Mouse (Mus musculus): Measurements from ENCODE around the gene Pygo2.

Pygo2 gene

DNA sequence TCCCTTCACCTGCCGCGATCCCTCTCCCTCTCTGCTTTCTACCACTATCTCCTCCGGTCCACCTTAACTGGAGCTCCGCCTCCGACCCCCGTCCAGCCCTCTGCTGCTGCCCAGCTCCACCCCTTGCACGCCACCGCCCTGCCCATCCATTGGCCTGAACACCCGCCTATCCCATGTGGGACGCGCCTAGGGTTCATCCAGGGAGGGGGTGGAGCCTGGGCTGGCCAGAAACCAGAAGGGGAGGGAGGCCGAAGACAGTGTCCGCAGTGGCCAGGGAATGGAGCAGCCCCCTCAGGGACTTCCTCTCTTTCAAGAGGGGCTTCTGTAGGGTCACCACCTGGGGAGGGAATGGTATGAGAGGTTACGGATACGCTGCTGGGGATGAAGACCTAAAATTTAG is 36.4 kb upstream of the Pygo2 start:
- peak; percentile 92 to 95 for DNase-seq

DNA sequence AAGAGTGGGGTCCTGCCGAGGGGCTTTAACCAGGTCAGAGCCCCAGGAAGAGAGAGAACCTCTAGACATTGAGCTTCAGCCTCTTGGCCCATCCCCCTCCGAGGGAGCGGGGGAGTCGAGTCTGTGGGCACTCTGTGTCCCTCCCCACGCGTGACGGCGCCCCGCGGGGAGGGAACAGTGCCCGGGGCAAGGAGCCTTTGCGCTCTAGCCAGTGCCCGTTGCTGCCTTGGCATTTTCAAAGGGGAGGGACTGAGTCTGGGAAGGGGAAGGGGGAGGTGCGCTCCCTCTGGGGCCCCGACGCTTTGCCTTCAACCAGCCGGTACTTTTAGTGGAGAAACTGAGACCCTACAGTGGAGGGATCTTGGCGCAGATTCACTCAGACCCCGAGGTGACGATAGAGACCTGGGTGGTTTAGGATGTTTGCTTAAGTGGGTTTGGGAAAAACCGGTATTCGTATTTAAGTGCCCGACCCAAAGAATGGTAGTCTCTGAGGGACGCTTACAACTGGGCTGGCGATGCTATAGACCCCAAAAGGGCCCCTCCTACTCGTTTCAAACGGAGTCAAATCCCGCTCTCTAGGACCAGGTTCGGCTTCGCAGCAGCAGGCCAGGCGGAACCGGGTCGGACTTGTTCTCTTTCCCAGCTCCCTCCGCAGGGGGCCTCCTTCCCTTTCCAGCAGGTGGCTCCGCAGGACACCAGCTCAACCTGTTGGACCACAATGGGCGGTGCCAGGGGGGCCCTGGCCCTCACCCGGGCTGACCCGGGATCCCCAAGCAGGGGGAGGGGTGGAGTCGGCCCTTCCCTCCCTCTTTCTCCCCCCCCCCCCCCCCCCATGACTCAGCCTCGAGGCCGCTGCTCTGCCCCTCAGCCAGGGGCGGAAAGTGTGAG is 35.8 kb upstream of the Pygo2 start, which contains the start of gene Zbtb7b:
Zbtb7b (minus strand) TSS at position 771 of the 888 bp plus-strand sequence.
- peak; percentile 51 to 59 for DNase-seq

DNA sequence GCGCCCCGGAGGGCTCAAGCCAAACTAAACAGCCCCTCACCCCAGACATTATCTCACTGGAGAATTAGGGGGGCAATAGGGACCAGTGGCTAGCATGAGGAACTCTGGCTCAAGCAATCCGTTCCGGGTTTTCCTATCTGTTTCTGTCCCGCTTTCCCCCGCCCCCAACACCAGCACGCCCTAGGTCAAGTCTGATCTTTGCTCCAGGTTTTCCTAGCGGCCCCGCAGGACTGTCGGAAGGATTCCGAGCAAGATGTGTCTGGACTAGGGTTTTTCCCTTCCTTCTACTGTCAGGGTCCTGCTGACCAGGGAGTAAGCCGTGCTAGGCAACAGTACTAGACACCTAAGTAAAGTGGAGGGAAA is 35.1 kb upstream of the Pygo2 start:
- peak in 1 of 2 experiments; percentile 56 for DNase-seq

DNA sequence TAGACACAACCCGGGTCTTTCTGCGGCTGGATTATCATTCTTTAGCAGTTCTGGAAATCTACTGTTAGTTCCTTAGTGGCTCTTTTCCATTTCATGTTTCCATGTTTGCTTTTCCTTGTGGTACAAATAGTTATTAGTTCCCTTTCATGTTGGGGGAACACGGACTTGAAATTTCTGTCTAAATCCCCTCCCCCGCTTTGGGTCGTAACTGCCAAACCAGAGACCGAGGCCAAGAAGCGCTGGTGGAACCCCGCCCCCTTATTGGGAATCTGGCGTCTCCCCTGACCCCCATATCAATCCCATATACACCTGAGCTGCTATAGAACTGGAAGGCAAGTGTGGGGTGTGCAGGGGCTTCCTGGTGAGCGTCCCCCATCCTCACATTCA is 34.6 kb upstream of the Pygo2 start:
- DNase-seq = no peak

DNA sequence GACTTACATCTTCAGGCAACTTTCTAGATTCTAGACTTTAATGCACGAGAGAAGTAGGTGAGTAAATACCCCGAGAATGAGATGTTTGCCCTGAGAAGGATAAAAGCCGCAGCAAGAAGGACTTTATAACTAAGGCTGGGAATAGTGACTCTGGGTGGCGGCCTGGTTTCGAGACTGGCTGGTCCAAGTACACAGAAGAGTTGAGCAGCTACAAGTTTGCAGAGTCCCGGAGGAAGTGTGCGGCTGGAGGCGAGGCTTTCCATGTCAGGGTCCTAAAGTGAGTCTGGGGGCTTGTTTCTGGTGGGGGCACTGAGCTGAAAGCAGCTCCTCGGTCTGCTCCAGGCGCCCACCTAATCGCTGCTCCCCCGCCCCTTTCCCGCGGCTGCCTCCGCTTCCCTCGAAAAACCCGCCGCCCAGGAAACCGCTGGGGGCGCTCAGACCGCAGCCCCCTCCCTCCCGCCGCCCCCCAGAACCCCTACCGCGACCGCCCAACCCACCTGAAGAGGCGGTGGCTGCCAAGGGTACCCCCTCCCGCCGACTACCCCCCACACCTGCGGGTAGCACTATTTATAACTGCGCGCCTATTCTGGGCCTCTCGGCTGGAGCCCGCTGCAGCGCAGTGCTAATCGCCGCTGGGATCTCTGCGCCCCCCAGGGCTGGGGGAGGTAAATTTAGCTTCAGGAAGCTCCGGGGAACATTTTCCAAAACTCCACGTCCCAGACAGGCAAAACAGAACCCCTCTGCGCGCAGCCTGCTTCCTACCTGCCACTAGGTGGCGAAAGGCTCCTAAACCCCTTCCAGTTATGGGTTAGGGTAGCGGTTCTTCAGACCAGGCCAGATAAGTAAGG is 34.0 kb upstream of the Pygo2 start:
- peak in 1 of 2 experiments; percentile 63 for DNase-seq

DNA sequence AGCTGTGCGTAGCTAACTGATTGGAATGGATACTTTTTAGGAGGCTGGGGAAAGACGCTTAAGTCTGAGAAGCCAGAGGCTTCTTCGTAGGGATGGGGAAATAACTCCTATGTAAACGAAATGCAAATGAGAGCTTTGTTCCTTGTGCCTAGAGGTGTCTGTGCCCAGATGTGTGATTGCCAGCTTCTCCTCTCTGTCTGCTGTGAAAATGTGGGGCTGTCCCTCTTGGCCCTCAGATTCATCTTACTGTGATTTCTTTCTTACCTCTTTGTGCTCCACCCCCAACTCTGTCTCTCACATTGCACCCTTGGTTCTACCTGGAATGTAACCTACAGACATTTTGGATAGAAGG is 33.4 kb upstream of the Pygo2 start:
- no peak for DNase-seq

DNA sequence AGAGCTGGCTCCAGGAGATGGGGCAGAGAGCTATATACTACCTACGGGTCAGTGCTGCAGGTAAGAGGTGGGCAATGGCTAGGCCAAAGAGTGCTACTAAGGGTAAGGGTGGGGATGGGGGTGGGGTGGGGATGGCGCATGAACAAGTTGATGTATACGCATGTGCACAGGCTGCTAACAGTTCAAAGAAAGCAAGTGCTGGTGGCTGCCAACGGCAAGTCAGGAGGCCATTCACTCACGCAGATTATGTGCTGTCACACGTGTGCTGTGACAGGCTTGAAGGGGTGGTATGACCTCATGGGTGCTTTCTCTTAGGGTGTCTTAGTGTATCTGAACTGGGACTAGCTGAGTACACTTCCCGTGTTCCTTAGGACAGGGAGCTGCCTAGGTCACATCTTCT is 28.7 kb upstream of the Pygo2 start:
- no peak for DNase-seq

DNA sequence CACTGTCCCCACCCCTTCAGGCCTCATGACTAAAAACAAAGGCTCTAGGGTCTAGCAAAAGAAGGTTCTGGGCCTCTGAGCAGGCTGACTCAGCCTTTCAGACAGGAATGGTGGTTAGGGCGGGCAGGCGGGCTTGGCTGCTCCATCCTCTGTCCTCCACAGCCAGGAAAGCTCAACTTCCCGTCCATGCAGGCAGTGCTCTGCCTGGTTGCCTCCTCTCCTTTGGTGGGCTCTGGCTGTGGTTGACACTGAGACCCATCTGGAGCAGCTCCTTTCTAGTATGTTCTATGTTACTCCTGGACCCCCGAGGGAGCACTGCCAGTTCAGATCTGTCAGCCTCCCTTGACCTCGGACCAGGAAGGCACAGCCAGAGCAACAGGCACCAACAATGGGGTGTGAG is 27.3 kb upstream of the Pygo2 start, which contains the start of gene Lenep:
Lenep (minus strand) TSS at position 101 of the 400 bp plus-strand sequence.
- DNase-seq = no peak

DNA sequence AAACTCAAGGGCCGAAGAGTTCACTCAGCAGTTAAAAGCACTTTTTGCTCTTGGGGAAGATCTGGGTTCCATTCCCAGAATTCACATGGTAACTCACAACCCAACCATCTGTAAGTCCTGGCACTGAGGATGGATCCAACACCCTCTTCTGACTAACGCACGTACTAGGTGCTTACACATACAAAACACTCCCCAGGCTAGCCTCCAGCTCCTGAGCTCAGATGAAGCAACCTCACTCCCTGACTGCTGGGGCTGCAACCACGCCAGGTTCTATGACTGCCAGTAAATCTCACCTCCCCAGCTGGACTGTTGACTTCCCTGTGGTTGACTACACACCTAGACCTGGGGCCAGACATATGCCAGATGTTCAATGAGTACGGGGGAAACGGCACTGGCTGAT is 23.1 kb upstream of the Pygo2 start:
- DNase-seq = no peak

DNA sequence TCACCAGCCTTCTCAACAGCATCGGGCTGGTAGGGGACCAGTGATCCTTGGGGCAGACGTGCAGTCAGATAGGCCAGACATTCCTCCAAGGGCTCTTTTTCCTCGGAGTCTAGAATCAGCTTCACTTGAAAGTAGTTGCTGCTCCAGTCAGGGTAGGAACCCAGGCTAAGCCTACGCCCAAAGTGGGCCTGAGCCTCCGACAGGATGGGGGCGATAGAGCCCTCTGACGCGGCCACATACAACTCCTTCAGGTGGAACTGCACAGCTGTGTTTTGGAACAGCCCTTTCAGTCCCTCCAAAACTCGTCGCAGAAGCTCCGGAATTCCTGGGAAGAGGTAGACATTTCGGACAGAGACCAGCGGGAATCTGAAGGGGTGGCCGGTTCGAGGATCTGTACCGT is 21.6 kb upstream of the Pygo2 start:
- no peak for DNase-seq

DNA sequence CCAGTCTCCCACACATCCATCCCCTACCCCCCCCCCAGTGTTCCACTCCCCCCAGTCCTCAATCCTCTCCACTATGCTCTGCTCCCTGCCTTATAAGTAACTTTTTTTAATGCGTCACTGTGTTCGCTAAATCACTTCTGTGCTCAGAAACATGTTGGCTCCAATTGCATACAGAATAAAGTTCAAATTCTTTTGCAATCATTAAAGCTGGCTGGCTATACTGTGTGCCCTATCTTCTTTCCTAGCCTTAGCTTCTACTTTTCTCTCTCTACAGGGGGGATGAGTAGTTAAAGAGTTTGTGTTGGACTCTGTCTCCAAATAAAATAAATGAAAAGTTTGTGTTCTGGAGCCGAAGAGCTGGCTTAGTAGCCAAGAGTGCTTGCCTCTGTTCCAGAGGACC is 20.3 kb upstream of the Pygo2 start:
- DNase-seq = no peak

DNA sequence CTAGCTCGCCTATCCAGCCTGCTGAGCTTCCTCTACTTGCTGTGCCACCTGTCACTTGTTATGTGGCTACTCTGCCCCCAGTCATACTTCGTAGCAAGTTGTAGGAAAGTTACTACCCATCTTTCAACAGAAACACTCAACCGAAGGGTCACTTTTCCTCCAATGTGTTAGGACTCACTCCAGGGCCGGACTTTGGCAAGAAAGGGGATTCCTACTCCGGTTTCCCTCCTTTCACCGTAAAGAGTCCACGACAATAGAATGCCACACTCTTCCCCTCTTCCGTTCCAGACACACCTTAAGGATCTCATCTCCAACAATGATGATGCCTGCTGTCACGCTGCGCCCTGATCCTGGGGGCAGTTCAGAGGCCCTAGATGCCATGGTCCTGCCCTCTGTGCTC is 19.1 kb upstream of the Pygo2 start:
- no peak for DNase-seq

DNA sequence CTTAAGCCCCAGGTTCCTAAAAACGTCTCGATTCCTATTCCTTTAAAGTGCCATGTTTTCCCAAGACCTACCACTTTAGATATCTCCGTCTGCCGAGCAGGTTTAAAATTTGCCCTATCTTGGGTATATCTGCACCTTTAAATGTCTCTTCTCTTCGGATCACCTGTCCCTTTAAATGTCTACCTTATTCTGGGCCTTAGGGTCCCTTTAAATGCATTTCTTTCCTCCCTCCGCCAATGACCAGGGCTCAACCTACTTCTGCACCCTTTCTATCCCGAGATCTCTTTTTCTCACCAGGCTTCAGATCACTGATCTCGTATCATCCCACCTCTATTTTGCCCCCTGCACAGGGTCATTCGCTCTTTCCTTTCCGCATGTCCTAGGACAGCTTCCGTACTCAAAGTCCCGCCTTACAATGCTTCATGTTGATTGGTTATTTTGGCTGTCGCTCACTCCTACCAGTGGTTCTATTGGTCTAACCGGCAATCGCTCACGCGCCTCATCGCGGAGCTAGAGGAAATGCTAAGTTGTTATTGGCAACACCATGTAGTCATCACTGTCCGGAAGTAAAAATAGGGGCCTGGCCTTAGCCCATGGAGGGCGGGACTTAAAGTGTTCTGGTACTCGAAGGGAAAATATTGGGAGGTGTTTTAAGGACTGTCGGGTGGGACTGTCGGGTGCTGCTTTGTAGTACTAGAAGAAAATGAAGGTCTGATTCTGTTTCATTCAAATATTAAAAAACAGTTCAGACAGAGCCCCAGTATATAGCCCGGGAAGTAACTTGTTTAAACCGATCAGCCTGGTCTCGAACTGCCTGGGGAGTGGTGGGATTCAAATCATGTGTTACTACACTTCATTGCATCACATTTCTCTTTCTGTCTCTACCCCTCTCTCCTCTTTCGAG is 18.3 kb upstream of the Pygo2 start, which contains the start of gene Flad1:
Flad1 (minus strand) TSS at position 381 of the 904 bp plus-strand sequence.
- DNase-seq = peak; percentile 92 to 97

DNA sequence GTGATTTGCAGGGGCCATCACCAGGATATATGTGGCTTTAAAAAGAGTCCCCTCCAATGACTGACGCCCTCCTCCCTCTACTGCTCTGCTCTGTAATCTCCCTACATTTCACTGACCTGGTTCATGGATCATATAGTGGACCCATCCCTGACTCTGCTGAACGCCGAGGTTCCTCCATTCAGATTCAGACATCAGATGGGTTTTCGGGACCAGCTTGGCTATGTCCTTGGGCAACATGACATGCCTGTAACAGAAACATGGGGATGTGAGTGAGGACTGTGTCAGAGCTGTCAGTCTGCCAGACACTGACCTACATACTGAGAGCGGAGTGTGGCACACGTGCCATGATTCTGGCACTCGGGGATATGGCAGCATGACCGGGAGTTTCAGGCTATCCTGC is 13.9 kb upstream of the Pygo2 start:
- no peak for DNase-seq

DNA sequence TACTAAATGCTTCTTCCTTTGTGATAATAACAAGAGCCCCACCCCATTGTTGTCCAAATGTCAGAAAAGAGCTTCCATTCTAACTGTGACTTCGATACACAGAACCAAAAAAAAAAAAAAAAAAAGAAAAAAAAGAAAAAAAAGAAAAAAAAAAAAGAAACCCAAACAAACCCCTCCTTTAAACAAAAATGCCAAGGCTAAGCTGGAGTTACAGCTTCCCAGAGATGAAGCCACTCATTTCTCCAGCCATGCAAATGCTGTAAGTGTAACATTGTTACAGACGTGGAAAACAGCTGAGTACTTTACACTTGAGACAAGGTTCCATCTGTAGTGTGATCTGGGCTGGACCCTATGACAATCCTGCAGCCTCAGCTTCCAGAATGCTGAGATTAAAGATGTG is 12.9 kb upstream of the Pygo2 start:
- DNase-seq = no peak

DNA sequence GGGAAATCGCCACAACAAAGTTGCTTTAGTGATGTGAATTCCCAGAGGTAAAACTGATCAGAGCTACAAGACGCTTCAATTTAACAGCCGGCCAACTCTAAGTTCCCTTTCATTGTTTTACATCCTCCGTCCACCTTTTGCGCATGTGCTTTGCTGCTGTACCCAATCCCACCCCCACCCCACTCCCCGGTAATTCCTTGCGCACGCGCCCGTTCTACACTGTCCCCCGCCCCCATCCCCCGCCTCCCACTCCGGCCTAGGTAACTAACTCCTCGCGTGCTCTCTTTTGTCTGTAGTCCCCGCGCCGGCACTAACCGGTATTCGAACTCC is 12.2 kb upstream of the Pygo2 start:
- no peak for DNase-seq

DNA sequence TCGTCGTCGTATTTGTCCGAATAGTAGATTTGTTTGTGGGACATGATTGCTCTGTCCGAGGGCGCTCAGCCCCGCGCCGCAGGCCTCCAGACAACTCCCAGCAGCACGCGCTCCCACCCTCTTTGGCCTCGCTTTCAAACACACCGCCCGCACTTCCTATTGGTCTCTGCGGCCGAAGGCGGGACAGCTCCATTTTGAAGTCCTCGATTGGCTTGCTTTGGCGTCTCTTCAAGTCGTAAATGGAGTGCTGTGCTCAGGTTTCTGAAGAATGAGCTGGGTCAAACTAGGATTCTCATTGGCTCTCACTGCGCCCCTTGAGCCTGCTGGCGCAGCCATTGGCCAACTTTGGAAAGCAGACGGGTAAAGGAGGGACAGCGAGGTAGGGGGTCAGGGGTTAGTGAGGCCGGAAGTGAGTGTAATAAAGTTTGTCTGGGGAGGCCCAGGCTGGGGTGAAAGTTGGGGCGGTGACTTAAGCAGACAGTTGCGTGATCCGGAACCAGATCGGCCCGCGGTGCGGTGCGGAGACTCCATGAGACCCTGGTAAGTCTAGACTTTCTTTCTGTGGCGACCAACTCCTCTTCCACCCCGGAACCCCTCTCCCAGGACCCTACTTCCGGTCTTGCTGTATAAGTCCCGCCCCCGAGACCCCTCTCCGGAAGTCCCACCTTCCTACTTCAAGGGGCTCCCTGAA is 11.7 kb upstream of the Pygo2 start, which contains the start of the genes Cks1b and Shc1:
Cks1b (minus strand) TSS at position 214 of the 691 bp plus-strand sequence.
Shc1 (plus strand) TSS at position 274 of the 691 bp plus-strand sequence.
- peak; percentile 80 to 84 for DNase-seq

DNA sequence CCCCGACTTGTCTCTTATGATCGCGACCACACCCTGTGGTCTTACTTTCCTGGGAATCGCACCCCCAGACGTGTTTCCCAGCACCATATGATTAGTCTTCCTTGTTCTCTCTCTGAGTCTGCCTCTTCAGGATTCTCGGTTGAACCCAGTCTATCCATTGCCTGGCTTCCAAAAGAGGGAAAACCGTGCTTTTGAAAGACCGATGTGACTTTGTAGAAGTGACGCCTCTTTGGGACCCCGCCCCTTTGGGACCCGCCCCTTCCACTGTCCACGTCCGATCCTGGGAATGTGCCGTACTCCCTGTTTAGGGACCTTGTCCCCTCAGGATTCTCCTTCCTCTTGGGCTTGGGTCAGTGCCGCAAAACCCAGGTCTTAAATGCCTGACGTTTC is 11.2 kb upstream of the Pygo2 start:
- DNase-seq = peak in 1 of 2 experiments; percentile 50

DNA sequence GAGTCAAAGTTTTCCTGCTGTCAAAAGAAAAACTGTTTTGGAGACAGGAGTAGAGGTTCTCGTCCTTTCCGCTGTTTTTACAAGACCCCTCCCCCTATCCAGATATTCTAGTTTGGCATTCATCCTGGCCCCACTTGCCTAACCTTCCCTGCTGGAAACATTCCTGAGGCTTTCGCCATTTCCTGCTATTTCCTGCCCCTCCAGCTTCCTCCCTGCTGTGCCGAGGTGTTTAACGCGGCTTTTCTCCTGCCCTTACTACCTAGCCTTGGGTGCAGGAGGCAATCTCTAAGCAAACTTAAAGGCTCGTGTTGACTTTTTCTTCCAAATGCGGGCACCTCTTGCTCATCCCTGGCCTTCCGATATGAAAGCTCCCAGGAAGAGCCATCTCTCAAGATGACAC is 10.4 kb upstream of the Pygo2 start:
- DNase-seq = no peak

DNA sequence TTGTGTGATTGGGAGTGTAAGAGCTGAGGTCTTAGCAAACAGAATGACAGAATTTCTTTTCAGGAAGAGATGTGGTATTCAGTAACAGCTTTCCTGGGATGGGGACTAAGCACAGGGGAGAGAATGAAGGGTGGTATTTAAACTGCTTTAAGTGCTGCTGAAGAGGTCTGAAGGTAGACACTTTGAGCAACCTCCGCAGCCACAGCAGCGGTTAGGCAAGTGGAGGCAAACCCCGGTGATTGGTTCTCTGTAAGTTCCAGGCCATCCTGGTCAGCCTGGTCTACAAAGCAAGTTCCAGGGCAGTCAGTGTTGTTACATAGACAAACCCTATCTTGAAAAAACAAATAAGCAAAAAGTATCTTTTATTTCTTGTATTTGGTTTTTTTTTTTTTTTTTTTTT is 10.0 kb upstream of the Pygo2 start:
- DNase-seq = no peak

DNA sequence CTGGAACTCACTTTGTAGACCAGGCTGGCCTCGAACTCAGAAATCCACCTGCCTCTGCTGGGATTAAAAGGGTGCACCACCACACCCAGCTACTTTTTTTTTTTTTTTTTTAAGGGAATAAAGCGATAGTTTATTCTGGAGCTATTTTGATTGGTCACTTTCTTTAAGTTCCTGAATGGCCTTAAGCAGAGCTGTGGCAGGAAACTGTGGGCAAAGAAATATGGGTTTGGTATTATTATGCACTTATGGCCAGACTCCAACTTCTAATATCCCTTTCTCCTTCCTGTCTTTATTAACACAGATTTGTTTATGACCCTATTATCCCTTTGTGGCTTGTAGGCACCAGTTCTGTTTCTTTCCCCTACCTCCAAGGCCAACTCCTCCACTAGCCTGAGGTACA is 9.6 kb upstream of the Pygo2 start:
- DNase-seq = no peak
